Mouse (Mus musculus): Measurements from ENCODE around the gene Cstb. TPM values are rescaled to one million over a fixed set of nuclear protein-coding genes. Genes with fewer than 3 reads are reported as not detected.
A peak's percentile ranks its signal among the peaks of the same experiment; 100 is the strongest.
"Not testable (repeated sequence)": the region's sequence is repeated elsewhere in the genome, so short reads cannot be mapped to it uniquely, and the experiment has no call there.

The Cstb gene
- total RNA-seq, 2 experiments from 2014 or later: 3.3 to 17.7 TPM

GRCm38 (mm10) chr10:78413152-78413520, 12.3 kb upstream of the Cstb start:
- no peak for ATAC-seq (replicated peaks; ENCODE audit: low FRiP score, poor library complexity, severe bottlenecking)

- ATAC-seq (replicated peaks; ENCODE audit: low FRiP score, poor library complexity, severe bottlenecking): not testable (repeated sequence)
Measured at GRCm38 (mm10) chr10:78414936-78415335, 10.5 kb upstream of the Cstb start.

DNA sequence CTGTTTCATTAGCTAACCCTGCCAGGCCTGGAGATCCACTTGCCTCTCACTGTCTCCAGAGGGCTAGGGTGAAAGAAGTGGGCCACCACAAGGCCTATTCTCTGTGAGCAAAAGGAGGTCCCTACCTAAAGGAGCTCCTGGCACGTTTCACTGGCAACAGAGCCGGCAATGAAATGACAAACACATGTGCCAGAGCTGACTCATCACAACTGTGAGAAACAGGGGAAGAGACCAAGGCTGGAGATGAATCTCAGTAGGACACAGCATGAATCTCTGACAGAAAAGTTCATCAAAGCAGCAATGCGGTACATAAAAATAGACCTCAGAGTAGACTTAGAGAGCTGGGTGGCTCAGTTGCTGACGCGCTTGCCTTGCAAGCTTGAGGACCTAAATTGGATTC, 7.6 kb upstream of the Cstb start:
- ATAC-seq (replicated peaks; ENCODE audit: low FRiP score, poor library complexity, severe bottlenecking): no peak

DNA sequence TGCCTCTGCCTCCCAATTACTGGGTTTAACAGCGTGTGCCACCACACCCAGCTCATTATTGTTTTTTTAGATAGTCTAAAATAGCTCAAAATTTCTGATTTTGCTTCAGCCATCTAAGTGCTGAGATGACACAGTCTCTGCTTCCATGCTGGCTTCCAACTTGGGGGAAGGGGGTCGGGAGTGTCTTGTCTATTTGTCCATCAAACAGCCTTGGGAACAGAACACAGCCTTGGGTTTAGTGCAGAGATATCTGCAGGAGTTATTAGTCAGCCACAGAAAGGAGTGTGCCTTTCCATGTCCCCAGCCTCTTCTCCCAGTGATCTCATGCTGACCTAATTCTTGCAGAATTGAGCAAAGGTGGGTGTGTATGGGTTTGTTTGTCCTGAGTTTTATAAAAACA, 6.7 kb upstream of the Cstb start:
- ATAC-seq (replicated peaks; ENCODE audit: low FRiP score, poor library complexity, severe bottlenecking): no peak

GRCm38 (mm10) chr10:78420929-78421328, 4.5 kb upstream of the Cstb start:
- ATAC-seq (replicated peaks; ENCODE audit: low FRiP score, poor library complexity, severe bottlenecking): no peak

GRCm38 (mm10) chr10:78422614-78423013, 2.9 kb upstream of the Cstb start:
- no peak for ATAC-seq (replicated peaks; ENCODE audit: low FRiP score, poor library complexity, severe bottlenecking)

DNA sequence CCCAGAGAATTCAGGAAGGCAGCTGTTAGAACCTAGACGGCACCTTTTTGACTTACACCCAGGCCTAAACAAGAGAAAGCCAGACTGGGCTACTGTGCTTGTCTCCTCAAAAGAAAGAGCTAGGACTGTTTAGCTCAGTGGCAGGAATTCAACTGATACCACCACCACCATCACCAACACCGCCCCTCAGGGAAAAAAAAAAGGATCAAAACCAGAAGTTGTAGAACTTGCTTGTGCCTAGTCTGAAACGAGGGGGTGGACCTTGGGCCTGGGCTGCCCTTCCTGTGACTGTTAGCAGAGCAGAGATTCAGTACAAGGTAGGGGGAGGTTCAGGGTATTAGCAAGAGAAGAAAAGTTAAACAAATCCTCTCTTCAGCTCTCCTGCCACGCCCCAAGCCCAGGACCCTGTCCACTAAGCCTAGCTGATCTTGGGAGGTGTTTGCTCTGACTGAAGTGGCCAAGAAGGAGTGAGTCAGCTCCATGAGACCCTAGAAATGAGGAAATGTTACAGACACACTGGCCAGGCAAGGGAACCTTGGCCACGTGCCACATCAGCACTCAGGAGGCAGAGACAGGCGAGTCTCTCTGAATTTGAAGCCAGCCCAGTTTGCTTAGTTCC, 757 bp downstream of the Cstb start:
- no peak for ATAC-seq (replicated peaks; ENCODE audit: low FRiP score, poor library complexity, severe bottlenecking)

DNA sequence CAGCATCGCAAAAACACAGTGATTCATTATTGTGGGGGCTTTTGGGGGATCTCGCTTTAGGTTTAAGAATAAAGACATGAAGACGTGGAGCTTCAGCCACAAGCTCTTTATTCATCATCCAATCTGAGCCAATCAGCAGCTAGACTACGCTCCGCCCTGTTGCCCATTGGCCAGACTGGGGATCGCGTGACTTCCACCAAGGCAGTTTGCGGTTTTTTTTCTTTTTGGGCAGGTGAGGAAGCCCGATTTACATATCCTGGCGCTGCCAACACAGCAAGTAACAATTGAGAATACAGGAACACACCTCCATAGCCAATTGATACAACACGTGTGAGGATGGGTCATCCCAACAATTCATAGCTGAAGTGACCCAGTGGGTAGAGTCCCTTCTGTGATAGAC, 2.6 kb downstream of the Cstb start:
- no peak for ATAC-seq (replicated peaks; ENCODE audit: low FRiP score, poor library complexity, severe bottlenecking)

DNA sequence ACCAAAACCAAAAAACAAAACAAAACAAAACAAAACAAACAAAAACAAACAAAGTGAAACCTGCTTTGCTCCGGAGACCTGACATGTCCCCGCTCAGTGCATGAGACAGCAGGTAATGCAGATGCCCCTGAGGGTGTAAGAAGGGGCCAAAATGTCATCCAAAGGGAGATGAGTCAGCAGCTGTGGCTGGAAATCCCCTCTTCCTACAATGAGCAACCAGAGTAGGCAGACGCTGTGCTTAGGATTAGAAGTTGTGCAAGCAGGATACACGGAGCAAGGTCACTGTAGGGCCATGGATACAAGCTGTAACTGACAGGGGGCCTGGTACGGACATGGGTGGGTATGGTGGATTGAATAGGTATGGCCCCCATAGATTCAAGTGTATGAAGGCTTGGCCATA, 3.7 kb downstream of the Cstb start:
- no peak for ATAC-seq (replicated peaks; ENCODE audit: low FRiP score, poor library complexity, severe bottlenecking)

GRCm38 (mm10) chr10:78429776-78430175, 4.3 kb downstream of the Cstb start:
- ATAC-seq (replicated peaks; ENCODE audit: low FRiP score, poor library complexity, severe bottlenecking): no peak

- ATAC-seq (replicated peaks; ENCODE audit: low FRiP score, poor library complexity, severe bottlenecking): no peak
Measured at GRCm38 (mm10) chr10:78432853-78433252, 7.4 kb downstream of the Cstb start.

DNA sequence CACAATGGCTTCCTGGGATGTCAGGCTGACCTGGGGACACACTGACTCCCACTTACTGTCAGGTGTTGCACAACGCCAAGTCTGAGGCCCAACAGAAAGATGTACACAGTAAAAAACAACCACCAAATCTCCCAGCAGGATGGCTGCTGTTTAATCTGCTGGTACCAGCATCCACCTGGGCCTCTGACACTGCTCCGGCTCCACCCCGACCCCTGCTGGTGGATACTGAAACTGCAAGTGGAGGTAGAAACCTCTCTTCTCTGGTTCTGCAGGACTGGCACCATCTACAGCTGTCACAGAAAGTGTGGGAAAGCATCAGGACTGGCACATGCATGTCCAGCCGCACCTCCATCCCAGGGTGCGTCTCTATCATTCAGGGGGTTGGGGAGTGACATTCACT, 12.6 kb downstream of the Cstb start:
- peak; percentile 73 for ATAC-seq (replicated peaks; ENCODE audit: low FRiP score, poor library complexity, severe bottlenecking)

GRCm38 (mm10) chr10:78439550-78439949, 14.1 kb downstream of the Cstb start:
- ATAC-seq (replicated peaks; ENCODE audit: low FRiP score, poor library complexity, severe bottlenecking): no peak

- ATAC-seq (replicated peaks; ENCODE audit: low FRiP score, poor library complexity, severe bottlenecking): no peak
Measured at GRCm38 (mm10) chr10:78439990-78440389, 14.5 kb downstream of the Cstb start.

DNA sequence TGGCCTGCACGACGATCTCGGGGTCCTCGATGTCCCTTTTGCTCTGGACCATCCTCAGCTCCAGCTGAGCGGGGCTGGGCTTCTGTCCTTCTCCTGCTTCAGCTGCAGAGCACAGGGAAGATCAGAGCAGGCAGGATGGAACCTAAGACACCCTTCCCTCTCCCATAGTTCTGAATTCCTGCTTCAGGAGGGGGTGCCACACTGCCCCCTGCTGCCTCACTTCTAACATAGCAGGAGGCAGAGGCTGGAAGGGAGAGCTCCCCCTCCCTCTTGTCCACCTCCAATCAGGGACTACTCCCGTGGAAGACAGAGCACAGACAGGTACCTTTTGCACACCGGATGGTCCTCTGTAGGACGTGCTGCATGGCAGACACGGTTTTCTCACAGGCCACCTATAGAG, 15.3 kb downstream of the Cstb start:
- ATAC-seq (replicated peaks; ENCODE audit: low FRiP score, poor library complexity, severe bottlenecking): no peak

DNA sequence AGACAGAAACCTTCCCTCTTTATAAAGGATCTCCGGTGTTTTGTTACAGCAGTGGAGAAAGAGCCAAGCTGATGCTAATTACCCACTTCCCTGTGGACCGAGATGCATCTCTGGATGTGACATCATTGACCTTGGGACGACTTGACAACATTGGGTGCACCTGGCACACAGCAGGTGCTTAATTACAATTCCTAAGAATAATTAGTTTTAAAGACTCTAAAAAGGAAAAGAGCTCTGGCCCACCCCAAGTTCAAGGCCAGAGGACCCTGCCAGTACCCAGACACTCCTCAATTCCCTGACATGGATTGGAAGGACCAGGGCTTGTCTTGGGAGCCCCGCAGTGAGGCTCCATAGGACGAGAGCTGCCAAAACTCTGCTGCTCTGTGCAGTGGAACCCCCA, 16.1 kb downstream of the Cstb start:
- no peak for ATAC-seq (replicated peaks; ENCODE audit: low FRiP score, poor library complexity, severe bottlenecking)

DNA sequence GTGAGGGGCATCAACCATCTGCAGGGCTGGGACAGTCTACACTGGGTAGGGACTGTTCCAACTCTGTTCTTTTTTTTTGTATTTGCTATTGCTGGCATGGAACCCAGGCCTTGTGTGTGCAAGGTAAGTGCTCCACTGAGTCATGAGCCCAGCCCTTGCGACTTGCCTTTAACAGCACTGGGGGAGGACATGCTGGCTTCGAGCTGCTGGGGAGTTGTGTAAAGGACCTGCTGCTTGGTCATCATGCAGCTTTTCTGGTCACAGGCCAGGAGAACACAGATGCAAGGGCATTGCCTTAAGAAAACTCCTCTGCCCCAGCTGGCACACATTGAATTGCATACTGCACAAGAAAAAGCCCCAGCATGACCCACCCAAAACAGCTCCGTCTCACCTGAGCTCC, 16.8 kb downstream of the Cstb start:
- no peak for ATAC-seq (replicated peaks; ENCODE audit: low FRiP score, poor library complexity, severe bottlenecking)

GRCm38 (mm10) chr10:78446195-78446594, 20.7 kb downstream of the Cstb start:
- ATAC-seq (replicated peaks; ENCODE audit: low FRiP score, poor library complexity, severe bottlenecking): no peak

DNA sequence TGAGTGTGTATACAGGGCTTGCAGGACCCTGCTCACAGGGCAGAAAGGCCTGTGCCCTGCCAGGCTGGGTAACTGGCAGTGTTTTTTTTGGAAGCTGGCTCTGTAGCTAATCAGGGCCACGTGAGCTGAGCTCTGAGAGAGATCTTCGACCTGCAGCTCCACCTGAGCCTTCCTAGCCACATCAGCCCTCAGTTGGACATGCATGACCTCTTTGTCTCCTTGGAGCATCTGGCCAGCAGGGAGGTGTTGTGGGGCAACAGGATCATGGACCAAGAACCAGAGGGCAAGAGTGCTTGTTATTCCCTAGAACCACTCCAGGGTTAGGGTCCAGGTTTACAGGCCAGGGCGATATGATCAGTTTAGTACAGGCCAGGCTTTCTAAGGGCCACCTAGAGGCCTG, 21.9 kb downstream of the Cstb start:
- no peak for ATAC-seq (replicated peaks; ENCODE audit: low FRiP score, poor library complexity, severe bottlenecking)

DNA sequence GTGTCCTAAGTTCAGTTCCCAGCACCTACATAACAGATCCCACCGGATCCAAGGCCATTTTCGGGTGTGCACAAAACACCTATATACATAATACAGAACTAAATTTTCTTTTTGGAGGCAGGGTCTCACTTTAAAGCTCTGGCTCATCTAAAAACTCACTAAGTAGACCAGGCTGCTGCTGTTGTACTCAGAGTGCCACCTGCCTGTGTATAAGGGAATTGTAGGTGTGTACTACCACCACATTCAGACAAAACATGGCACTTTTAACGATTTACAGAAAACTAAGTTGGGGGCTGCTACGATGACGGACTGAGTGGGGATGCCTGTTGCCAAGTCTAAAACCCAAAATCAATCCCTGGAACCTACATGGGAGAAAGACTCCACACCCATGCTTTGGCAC, 25.3 kb downstream of the Cstb start:
- no peak for ATAC-seq (replicated peaks; ENCODE audit: low FRiP score, poor library complexity, severe bottlenecking)

DNA sequence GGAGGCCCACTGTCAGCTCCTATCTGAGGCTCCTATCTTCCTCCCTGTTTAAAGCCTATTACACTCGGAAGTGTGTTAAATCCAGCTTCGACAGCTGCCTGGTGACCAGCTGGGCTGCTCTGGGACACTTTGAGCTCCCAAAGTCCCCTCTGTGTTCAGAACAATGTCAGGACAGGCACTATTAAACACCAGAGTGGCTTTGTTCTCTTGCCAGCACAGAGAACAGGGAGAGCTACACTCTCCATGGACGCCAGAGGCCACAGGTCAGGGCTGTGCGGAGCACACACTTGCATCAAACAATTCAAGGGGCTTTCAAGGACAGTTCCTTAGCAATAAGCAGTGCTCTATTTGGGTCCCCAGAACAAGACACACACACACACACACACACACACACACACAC, 27.2 kb downstream of the Cstb start:
- no peak for ATAC-seq (replicated peaks; ENCODE audit: low FRiP score, poor library complexity, severe bottlenecking)

DNA sequence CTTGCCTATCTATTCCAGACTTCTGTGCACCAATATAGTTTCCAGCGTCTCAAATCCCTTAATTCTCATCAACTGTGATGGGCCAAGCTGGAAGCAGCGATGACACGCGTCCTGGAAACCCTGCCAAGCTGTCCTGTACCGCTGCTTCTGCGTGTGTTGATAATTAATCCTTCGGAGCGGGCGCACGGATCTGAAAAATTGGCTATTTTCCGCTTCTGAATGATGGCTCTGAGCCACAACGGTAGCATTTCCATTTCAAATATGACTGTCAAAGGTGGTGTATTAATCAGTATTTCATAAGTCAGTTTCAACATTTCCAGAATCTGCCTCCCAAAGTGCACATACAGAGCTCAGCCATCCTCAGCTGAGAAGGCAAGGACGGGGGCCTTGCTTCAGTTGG, 31.2 kb downstream of the Cstb start:
- ATAC-seq (replicated peaks; ENCODE audit: low FRiP score, poor library complexity, severe bottlenecking): no peak
